Mouse (Mus musculus) inflammation-experienced regulatory T-cells (primary cell): Measurements from ENCODE around the gene Zfp229. TPM values are rescaled to one million over a fixed set of nuclear protein-coding genes. Genes with fewer than 3 reads are reported as not detected.

Experiments
- polyA plus RNA-seq, 2 experiments: library from polyadenylated mRNA; unstranded; fragments of 100-300 nt; shearing (Covaris generic); gene quantifications; one replicate each; pipeline ENCODE4 v1.2.1; 2017

The Zfp229 gene
- polyA plus RNA-seq: 1 to 10 TPM; 1.4 to 1.9 TPM

DNA sequence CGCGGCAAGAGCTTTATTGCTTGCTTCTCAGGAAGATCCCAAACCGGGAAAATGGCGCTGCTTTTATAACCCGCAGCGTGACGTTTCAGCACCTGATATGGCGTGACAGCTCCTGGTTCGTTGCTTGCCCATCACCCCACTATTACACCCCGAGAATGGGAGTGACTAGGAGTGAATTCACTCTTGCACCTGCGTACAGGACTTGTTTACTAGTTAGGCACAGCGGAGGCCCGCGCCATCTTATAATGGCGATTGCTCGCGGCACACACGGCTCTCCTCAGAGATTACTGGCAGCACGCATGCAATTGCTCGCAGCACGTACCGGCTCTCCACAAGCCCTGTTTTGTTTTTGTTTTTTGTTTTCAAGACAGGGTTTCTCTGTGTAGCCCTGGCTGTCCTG, at the start of gene Zfp229:
Gene Zfp229 (plus strand): TSS at position 301 of the 400 bp plus-strand sequence.

DNA sequence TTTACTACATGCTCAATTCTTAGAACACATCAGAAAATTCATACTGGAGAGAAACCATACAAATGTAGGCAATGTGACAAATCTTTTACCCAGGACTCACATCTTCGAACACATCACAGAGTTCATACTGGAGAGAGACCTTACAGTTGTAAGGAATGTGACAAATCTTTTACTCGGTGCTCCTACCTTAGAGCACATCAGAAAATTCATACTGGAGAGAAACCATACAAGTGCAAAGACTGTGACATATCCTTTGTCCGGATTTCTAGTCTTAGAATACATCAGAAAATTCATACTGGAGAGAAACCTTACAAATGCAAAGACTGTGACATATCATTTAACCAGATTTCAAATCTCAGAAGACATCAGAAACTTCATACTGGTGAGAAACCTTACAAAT, 39.0 kb upstream of the Zfp229 start, which contains the start of gene Gm10226:
Gene Gm10226 (plus strand): TSS at position 301 of the 400 bp plus-strand sequence.

DNA sequence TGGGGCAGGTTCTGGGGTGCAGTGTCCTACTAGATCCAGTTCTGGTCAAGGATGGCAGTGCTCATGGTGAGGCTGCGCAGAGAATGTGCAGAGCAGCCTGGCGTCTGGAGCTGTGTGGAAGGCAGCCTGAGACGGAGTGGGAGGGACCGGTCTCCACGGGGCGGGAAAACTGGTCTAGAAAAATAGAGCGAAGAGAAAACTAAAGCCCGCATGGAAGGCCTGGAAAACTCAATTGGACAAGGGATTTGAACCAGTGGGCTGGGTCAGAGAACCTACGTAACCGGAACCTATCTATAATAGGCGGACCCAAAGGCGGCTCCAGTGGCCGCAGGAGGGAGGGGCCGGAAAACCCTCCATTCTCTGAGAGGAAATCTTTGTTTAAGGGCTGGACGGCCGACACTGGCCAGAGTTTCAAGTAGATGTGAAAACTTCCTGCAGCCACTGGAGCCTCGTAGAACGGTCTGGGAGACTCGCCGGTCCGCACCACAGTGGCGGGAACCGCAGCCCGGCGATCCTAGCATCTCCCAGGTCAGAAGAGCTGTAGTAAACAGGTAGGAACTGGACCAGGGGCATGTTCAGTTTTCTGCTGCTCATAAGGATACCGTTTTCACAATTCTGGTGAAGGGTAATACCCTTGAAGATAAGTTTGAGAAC, 23.1 kb upstream of the Zfp229 start, which contains the start of gene Zfp760:
Gene Zfp760 (plus strand): TSS at position 399 of the 654 bp plus-strand sequence.

Other genes with a start within 250 kb of the Zfp229 start
- 10 to 100 TPM; 54.3 to 67.3 TPM for gene Zfp53, start 241.8 kb upstream of the Zfp229 start, polyA plus RNA-seq
- 10 to 100 TPM; 12.6 to 23.2 TPM for gene Zfp52, start 195.3 kb upstream of the Zfp229 start, polyA plus RNA-seq
- 1 to 10 TPM; 5.6 to 6.4 TPM for gene Zfp948, start 163.8 kb upstream of the Zfp229 start, polyA plus RNA-seq
- 10 to 100 TPM; 11.3 to 15.8 TPM for gene Zfp983, start 80.2 kb upstream of the Zfp229 start, polyA plus RNA-seq
- 10 to 100 TPM; 18.2 to 20.2 TPM for gene Gm10226, start 38.9 kb upstream of the Zfp229 start, polyA plus RNA-seq
- gene Zfp760, start 23.1 kb upstream of the Zfp229 start, polyA plus RNA-seq: 1 to 10 TPM; 4.5 to 5.2 TPM
- gene Zfp820, start 115.0 kb downstream of the Zfp229 start, polyA plus RNA-seq: under 1 TPM; 0.12 to 0.53 TPM
- gene Zfp995, start 179.1 kb downstream of the Zfp229 start, polyA plus RNA-seq: 10 to 100 TPM; 14.1 to 15.8 TPM
- 10 to 100 TPM; 23.2 to 27.8 TPM for gene Zfp942, start 231.7 kb downstream of the Zfp229 start, polyA plus RNA-seq
- gene Zfp943, start 231.8 kb downstream of the Zfp229 start, polyA plus RNA-seq: 10 to 100 TPM; 20.6 to 23.8 TPM